Mouse (Mus musculus) adrenal gland, postnatal 36 days (tissue): ENCODE results near the gene Ubl7. TPM values are rescaled to one million over a fixed set of nuclear protein-coding genes. Genes with fewer than 3 reads are reported as not detected.

Experiments used
- DNase-seq, 2 experiments: peaks; one replicate each; pipeline ENCODE4 v3.0.0; 2021; ENCODE audit warnings: mixed read lengths in 1 of 2
- total RNA-seq, 2 experiments: library from RNA; stranded (reverse); gene quantifications; 2 replicates each; pipeline ENCODE4 v1.2.3; 2021

Gene Ubl7
- total RNA-seq, 2 experiments from 2014 or later: 68.5 to 87.0 TPM

GRCm38 (mm10) chr9:57947381-57948030 is 36.7 kb downstream of the Ubl7 start:
- no peak for DNase-seq

DNA sequence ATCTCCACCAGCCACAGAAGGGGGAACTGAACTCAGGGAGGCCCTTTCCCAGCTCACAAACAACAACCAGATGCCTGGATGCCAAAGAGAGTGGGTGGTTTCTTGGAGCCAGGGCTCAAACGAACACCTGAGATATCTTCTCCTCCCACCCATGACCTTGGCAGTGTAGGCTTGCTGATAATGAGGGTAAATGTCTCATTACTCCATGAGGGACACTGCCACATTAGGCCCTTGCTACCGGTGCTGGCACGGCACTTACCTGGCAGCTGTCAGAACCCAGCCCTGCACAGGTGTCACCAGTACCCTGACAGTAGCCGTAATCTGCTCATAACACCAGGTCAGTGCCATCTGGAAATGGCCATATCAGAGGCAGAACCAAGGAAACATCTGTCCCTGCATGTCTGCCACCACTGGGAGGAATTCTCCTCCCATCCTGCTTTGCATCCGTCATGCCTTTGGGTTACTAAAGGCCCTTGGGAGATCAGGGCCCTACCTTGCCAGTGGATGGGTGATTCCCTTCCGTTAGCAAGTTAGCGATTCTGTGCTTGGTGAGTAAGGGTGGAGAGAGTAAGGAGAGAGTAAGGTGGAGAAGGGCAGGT is 37.7 kb downstream of the Ubl7 start:
- no peak for DNase-seq

DNA sequence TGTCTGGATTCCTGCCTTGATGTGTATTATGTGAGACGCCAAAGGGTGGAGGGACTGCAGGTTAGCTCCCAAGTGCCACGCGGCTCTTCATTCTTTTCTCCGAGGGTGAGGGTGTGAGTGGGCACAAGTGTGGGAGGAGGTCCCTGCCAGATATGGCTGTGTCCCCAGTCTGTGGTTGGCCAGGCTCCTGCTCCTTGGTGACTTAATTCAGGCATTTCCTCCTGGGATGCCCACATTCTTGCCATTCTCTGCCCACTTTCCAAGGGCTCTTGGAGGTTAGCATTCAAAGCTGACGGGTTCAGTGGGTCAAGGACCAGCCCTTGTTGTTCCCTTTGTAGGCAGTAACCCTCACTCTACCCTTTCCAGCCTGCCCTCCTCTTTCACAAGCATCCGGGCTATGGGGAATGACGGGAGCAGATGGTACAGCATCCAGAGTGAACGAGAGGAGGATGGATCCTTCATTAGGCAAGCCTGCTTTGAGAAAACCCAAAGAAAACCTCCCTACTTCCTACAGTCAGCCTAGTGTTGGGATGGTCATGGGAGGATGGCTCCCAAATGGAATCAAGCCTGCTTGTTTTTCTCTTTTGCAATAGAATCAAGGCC is 38.4 kb downstream of the Ubl7 start:
- no peak for DNase-seq

DNA sequence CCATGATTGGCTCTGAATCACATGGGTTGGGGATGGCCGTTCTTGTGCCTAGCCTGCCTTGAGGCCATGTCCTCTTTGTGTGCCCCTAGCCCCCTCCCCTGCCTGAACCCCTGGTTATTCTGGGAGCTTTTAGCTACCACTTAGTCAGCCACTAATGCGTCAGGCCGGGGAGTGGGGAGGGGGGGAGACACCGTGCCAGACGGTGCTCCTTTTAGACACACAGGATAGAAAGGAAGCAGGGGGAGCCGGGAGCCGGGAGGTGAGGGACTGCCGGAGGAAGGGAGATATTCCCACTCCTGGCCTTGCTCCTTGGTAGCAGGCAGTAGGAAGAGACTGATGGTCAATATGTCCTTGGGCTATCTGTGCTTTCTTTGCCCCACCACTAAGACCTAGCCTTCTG is 39.1 kb downstream of the Ubl7 start:
- peak in 1 of 2 experiments; percentile 52 for DNase-seq

- peak; percentile 41 to 43 for DNase-seq
These were observed 39.7 kb downstream of the Ubl7 start for GRCm38 (mm10) chr9:57950519-57950918.

DNA sequence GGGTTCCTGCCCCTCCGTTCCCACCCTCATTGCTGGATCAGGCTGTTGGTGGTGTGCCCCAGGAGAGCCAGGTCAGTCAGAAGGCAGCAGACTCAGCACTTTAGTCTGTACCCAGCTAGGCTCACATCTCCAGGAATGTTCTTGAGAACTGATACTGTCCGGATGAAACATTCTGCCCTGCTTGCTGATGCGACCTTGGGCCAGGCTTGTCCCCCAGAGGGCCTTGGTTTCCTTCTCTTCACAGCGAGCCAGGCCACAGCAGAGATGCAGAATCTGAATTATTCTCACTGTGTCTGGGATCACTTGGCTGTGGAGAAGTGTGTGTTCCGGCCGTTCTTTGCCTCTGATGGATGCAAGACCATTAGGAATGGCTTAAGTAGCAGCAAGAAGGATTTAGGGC is 41.2 kb downstream of the Ubl7 start:
- peak in 1 of 2 experiments; percentile 51 for DNase-seq

DNA sequence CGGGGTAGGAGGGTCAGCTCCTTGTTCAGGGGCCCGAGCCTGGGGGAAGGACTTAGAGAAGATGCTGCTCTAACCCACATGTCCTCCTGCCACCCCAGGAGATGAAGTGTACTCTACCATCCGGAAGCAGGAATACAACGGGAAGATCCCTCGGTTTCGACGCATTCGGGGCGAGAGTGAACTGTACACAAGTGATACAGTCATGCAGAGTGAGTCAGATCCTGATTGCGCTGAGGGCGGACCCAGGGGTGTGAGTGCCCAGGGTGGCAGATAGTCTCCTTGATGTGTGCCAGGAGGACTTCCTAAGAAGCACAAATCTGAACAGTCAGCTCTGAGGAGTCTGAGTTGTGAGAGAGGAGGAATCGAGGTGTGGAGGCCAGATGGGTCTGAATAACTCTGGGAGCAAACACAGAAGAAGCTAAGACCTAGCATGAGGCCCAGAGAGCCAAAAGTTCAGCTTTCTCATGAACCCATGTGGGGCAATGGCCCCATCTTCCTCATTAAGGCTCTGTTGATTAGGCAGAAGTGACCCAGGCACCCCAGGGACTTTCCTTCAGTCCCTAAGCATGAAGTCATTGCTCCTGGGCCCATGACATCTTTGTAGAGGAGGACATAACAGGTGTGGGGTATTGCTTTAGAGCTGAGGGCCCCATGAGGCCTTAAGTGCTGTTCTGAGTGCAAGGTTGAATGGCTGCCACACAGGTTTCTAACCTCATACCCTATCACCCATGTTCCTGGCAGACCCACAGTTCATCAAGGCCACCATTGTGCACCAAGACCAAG is 44.4 kb downstream of the Ubl7 start:
- DNase-seq: peak; percentile 71 to 75

GRCm38 (mm10) chr9:57955764-57956163 is 45.0 kb downstream of the Ubl7 start:
- DNase-seq: no peak

- DNase-seq: no peak
These were observed 45.5 kb downstream of the Ubl7 start for GRCm38 (mm10) chr9:57956196-57956837.

DNA sequence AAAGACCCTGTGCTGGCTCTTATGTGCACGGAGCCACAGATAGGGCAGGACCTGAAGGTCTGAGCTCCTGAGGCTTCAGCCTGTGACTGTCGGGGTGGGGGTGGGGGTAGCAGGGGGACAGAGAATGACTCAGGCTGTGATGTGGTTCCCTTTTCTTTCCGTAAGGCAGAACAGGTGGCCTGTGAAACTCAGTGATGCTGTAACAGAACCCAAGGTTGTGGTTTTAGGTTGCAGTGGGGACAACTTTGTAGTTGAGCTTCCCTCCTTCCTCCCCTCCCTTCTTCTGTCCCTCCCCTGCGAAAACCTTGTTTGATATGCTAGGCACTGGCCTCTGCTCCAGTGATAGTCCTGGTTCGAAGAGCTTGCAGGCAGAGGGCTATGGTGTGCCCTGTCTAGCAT is 46.1 kb downstream of the Ubl7 start:
- DNase-seq: no peak

- DNase-seq: no peak
These were observed 47.8 kb downstream of the Ubl7 start for GRCm38 (mm10) chr9:57958615-57959014.

- DNase-seq: no peak
These were observed 48.6 kb downstream of the Ubl7 start for GRCm38 (mm10) chr9:57959399-57959798.

DNA sequence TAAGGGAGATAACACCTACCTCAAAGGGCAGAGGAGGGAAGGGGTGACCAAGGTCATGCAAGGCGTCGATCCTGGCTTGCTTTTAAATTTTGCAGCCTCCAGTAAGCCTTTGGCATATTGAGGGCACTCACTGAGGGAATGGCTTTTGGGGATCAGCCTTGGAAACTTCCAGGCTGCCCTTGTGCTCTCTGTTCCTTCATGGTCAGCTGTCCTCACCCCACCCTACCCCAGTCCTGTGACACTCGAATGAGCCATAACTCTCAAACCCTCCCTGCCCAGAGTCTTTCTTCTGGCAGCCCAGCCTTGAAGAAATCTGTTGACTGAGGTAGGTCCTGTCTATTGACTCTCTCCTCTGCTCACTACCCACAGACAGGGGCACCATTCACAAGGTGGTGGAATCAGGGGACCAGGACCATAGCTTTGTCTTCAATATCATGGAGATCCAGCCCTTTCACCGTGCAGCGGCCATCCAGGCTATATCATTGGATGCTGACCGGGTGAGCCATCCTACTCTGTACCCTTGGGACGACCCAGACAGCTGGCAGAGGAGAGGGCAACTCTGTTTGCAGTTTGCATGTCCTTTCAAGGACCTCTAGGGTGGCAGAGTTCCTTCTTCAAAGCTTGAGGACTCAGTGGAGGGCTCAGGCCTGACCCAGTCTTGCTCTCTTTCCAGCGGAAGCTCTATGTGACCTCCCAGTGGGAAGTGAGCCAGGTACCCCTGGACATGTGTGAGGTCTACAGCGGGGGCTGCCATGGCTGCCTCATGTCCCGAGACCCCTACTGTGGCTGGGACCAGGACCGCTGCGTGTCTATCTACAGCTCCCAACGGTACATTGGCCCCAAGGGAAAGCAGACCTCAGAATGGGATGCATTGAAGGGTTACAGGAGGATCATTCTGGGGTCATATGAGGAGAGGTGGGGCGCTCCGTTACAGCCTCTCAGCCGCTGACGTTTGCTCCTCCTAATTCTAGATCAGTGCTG is 49.4 kb downstream of the Ubl7 start:
- peak; percentile 42 to 51 for DNase-seq

DNA sequence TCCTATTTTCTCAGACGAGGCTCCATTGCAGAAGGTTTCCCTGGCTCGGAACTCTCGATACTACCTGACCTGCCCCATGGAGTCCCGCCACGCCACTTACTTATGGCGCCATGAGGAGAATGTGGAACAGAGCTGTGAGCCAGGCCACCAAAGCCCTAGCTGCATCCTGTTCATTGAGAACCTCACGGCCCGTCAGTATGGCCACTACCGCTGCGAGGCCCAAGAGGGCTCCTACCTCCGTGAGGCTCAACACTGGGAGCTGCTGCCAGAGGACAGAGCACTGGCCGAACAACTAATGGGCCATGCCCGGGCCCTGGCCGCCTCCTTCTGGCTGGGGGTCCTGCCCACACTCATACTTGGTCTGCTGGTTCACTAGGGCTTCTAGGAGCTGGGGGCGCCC is 50.4 kb downstream of the Ubl7 start:
- DNase-seq: no peak

- DNase-seq: peak in 1 of 2 experiments; percentile 10
These were observed 51.3 kb downstream of the Ubl7 start for GRCm38 (mm10) chr9:57961863-57962778.

GRCm38 (mm10) chr9:57963249-57963997 is 52.6 kb downstream of the Ubl7 start:
- DNase-seq: peak in 1 of 2 experiments; percentile 0

GRCm38 (mm10) chr9:57963998-57964395 is 53.2 kb downstream of the Ubl7 start:
- DNase-seq: peak in 1 of 2 experiments; percentile 0

GRCm38 (mm10) chr9:57964528-57965250 is 53.9 kb downstream of the Ubl7 start:
- DNase-seq: peak in 1 of 2 experiments; percentile 0
